Mouse (Mus musculus) E14TG2a.4 (cell line): Measurements from ENCODE around the gene Hist1h3d.
A peak's percentile ranks its signal among the peaks of the same experiment; 100 is the strongest.

Experiments
- H3K27me3 ChIP-seq: 2 replicates; pipeline ENCODE4 v1.6.1; 2014; ENCODE audit warnings: low read length, control low read depth; ENCODE audit not compliant: insufficient read depth
- H3K36me3 ChIP-seq: 2 replicates; pipeline ENCODE4 v1.6.1; 2014; ENCODE audit warnings: low read length, control low read depth; ENCODE audit not compliant: insufficient read depth
- H3K4me1 ChIP-seq: replicated peaks from 2 replicates; pipeline ENCODE4 v1.6.1; 2014; ENCODE audit warnings: low read depth, low read length, control low read depth
- H3K4me3 ChIP-seq: replicated peaks from 2 replicates; pipeline ENCODE4 v1.5.1; 2014; ENCODE audit warnings: mild to moderate bottlenecking, low read length
- H3K9me3 ChIP-seq: 2 replicates; pipeline ENCODE4 v1.6.1; 2014; ENCODE audit warnings: low read length, control low read depth
- CTCF ChIP-seq: conservative IDR thresholded peaks from 2 replicates; pipeline ENCODE4 v1.5.1; 2014; ENCODE audit warnings: low read length
- NANOG ChIP-seq: IDR thresholded peaks from 2 replicates; pipeline ENCODE4 v1.6.1; 2014; ENCODE audit warnings: borderline replicate concordance, low read length, mixed read lengths
- POU5F1 ChIP-seq: IDR thresholded peaks from 2 replicates; pipeline ENCODE4 v1.6.1; 2014; ENCODE audit warnings: low read length, borderline replicate concordance

Gene Hist1h3d

GRCm38 (mm10) chr13:23576351-23576881 is 853 bp downstream of the Hist1h3d start:
- Histone ChIP-seq H3K4me3 (peak overlapping the region; percentile 78), H3K9me3 (no peaks in the 10 kb centered on the region), H3K27me3 (no peaks in the 10 kb centered on the region), H3K36me3 (no peaks in the 10 kb centered on the region), H3K4me1 (peaks cover 34% of the 10 kb centered on the region)
- no peak for TF ChIP-seq NANOG
- no peak for TF ChIP-seq POU5F1
- no peak for TF ChIP-seq CTCF

- Histone ChIP-seq H3K4me1 (peaks cover 34% of the 10 kb centered on the region), H3K36me3 (no peaks in the 10 kb centered on the region), H3K9me3 (no peaks in the 10 kb centered on the region), H3K27me3 (no peaks in the 10 kb centered on the region), H3K4me3 (peak overlapping the region; percentile 78)
- no peak for TF ChIP-seq POU5F1
- TF ChIP-seq NANOG = no peak
- no peak for TF ChIP-seq CTCF
These were observed 1.5 kb downstream of the Hist1h3d start for GRCm38 (mm10) chr13:23576906-23577639.

- TF ChIP-seq POU5F1 = no peak
- TF ChIP-seq CTCF = no peak
- no peak for TF ChIP-seq NANOG
- Histone ChIP-seq H3K27me3 (no peaks in the 10 kb centered on the region), H3K4me3 (no peak overlapping the region), H3K4me1 (peaks cover 33% of the 10 kb centered on the region), H3K9me3 (no peaks in the 10 kb centered on the region), H3K36me3 (no peaks in the 10 kb centered on the region)
These were observed 2.3 kb downstream of the Hist1h3d start for GRCm38 (mm10) chr13:23577835-23578234.

- peaks cover 47% of the 10 kb centered on the region for H3K4me1 ChIP-seq
- H3K9me3 ChIP-seq = no peaks in the 10 kb centered on the region
- H3K36me3 ChIP-seq = no peaks in the 10 kb centered on the region
- peak within 1 kb of the TSS; percentile 80 for H3K4me3 ChIP-seq
- TF ChIP-seq POU5F1 (no peak), CTCF (no peak), NANOG (no peak)
- H3K27me3 ChIP-seq = no peaks in the 10 kb centered on the region
These were observed 6.0 kb downstream of the Hist1h3d start, which contains the start of gene Hist1h4d for GRCm38 (mm10) chr13:23581408-23582218. Gene Hist1h4d (plus strand): TSS chr13:23581598.

- TF ChIP-seq NANOG (no peak), CTCF (no peak), POU5F1 (no peak)
- no peaks in the 10 kb centered on the region for H3K36me3 ChIP-seq
These were observed 6.9 kb downstream of the Hist1h3d start for GRCm38 (mm10) chr13:23582219-23583056.

GRCm38 (mm10) chr13:23583387-23584068 is 8.0 kb downstream of the Hist1h3d start:
- no peaks in the 10 kb centered on the region for H3K9me3 ChIP-seq
- no peaks in the 10 kb centered on the region for H3K36me3 ChIP-seq
- peaks cover 53% of the 10 kb centered on the region for H3K4me1 ChIP-seq
- TF ChIP-seq CTCF = no peak
- no peak for TF ChIP-seq POU5F1
- TF ChIP-seq NANOG = no peak
- peak overlapping the region; percentile 80; the same call in 1 of the 2 replicates for H3K4me3 ChIP-seq
- H3K27me3 ChIP-seq = no peaks in the 10 kb centered on the region

More at GRCm38 (mm10) chr13:23582219-23583056, 6.9 kb downstream of the Hist1h3d start:
- H3K4me1 ChIP-seq = peaks cover 45% of the 10 kb centered on the region
- peak overlapping the region; percentile 80 for H3K4me3 ChIP-seq
- no peaks in the 10 kb centered on the region for H3K9me3 ChIP-seq
- H3K27me3 ChIP-seq = no peaks in the 10 kb centered on the region

- Histone ChIP-seq H3K27me3 (no peaks in the 10 kb centered on the region), H3K36me3 (no peaks in the 10 kb centered on the region), H3K4me1 (peaks cover 61% of the 10 kb centered on the region), H3K4me3 (peak overlapping the region; percentile 70), H3K9me3 (no peaks in the 10 kb centered on the region)
- TF ChIP-seq NANOG = no peak
- no peak for TF ChIP-seq CTCF
- TF ChIP-seq POU5F1 = no peak
These were observed 8.8 kb downstream of the Hist1h3d start for GRCm38 (mm10) chr13:23584331-23584730.
